Mouse (Mus musculus): Measurements from ENCODE around the gene Plvap. TPM values are rescaled to one million over a fixed set of nuclear protein-coding genes. Genes with fewer than 3 reads are reported as not detected.

The Plvap gene
- polyA plus RNA-seq, 1 experiment from 2014 or later, result 165 TPM

Other genes with a start within 250 kb of the Plvap start
- gene Myo9b, start 239.0 kb downstream of the Plvap start, polyA plus RNA-seq (2015; fragmentation: Nextera tagmentation; extraction: Ambion mirVana), result 21.2 and 23.6 TPM in 2 replicates
- gene Haus8, start 238.8 kb downstream of the Plvap start, polyA plus RNA-seq (2015; fragmentation: Nextera tagmentation; extraction: Ambion mirVana), result 58.6 and 62.1 TPM in 2 replicates
- gene Use1, start 144.9 kb downstream of the Plvap start, polyA plus RNA-seq (2015; fragmentation: Nextera tagmentation; extraction: Ambion mirVana), result 109 and 111 TPM in 2 replicates
- gene Ocel1, start 140.5 kb downstream of the Plvap start, polyA plus RNA-seq (2015; fragmentation: Nextera tagmentation; extraction: Ambion mirVana), result 6.1 TPM in 2 replicates
- 65.4 and 82.9 TPM in 2 replicates for gene Nr2f6, start 129.8 kb downstream of the Plvap start, polyA plus RNA-seq (2015; fragmentation: Nextera tagmentation; extraction: Ambion mirVana)
- gene Ushbp1, start 116.0 kb downstream of the Plvap start, polyA plus RNA-seq (2015; fragmentation: Nextera tagmentation; extraction: Ambion mirVana), result 29.8 and 31.2 TPM in 2 replicates
- gene Babam1, start 114.9 kb downstream of the Plvap start, polyA plus RNA-seq (2015; fragmentation: Nextera tagmentation; extraction: Ambion mirVana), result 116 and 120 TPM in 2 replicates
- gene Ankle1, start 105.7 kb downstream of the Plvap start, polyA plus RNA-seq (2015; fragmentation: Nextera tagmentation; extraction: Ambion mirVana), result 47.4 and 58.3 TPM in 2 replicates
- gene Abhd8, start 48.1 kb downstream of the Plvap start, polyA plus RNA-seq (2015; fragmentation: Nextera tagmentation; extraction: Ambion mirVana), result 41.9 and 46.6 TPM in 2 replicates
- gene Mrpl34, start 46.8 kb downstream of the Plvap start, polyA plus RNA-seq (2015; fragmentation: Nextera tagmentation; extraction: Ambion mirVana), result 170 and 178 TPM in 2 replicates
- 110 and 115 TPM in 2 replicates for gene Dda1, start 42.6 kb downstream of the Plvap start, polyA plus RNA-seq (2015; fragmentation: Nextera tagmentation; extraction: Ambion mirVana)
- 0.81 and 1.0 TPM in 2 replicates for gene Ano8, start 25.8 kb downstream of the Plvap start, polyA plus RNA-seq (2015; fragmentation: Nextera tagmentation; extraction: Ambion mirVana)
- gene Gtpbp3, start 23.6 kb downstream of the Plvap start, polyA plus RNA-seq (2015; fragmentation: Nextera tagmentation; extraction: Ambion mirVana), result 22.2 and 22.5 TPM in 2 replicates
- gene Ccdc194, start 14.0 kb upstream of the Plvap start, polyA plus RNA-seq (2015; fragmentation: Nextera tagmentation; extraction: Ambion mirVana), result 0.15 and 0.61 TPM in 2 replicates
- 53.6 and 55.6 TPM in 2 replicates for gene Bst2, start 25.7 kb upstream of the Plvap start, polyA plus RNA-seq (2015; fragmentation: Nextera tagmentation; extraction: Ambion mirVana)
- gene Mvb12a, start 31.2 kb upstream of the Plvap start, polyA plus RNA-seq (2015; fragmentation: Nextera tagmentation; extraction: Ambion mirVana), result 114 and 118 TPM in 2 replicates
- 16.3 and 16.7 TPM in 2 replicates for gene Tmem221, start 47.1 kb upstream of the Plvap start, polyA plus RNA-seq (2015; fragmentation: Nextera tagmentation; extraction: Ambion mirVana)
- 0.24 and 0.31 TPM in 2 replicates for gene Nxnl1, start 54.8 kb upstream of the Plvap start, polyA plus RNA-seq (2015; fragmentation: Nextera tagmentation; extraction: Ambion mirVana)
- gene Slc27a1, start 57.1 kb upstream of the Plvap start, polyA plus RNA-seq (2015; fragmentation: Nextera tagmentation; extraction: Ambion mirVana), result 49.8 and 56.2 TPM in 2 replicates
- gene Pgls, start 80.4 kb upstream of the Plvap start, polyA plus RNA-seq (2015; fragmentation: Nextera tagmentation; extraction: Ambion mirVana), result 244 and 252 TPM in 2 replicates
- 4.6 and 5.3 TPM in 2 replicates for gene Fam129c, start 85.9 kb upstream of the Plvap start, polyA plus RNA-seq (2015; fragmentation: Nextera tagmentation; extraction: Ambion mirVana)
- 77.6 and 78.5 TPM in 2 replicates for gene Colgalt1, start 99.2 kb upstream of the Plvap start, polyA plus RNA-seq (2015; fragmentation: Nextera tagmentation; extraction: Ambion mirVana)
- gene Unc13a, start 160.0 kb upstream of the Plvap start, polyA plus RNA-seq (2015; fragmentation: Nextera tagmentation; extraction: Ambion mirVana), result 0.55 and 0.94 TPM in 2 replicates
- 6.6 and 7.5 TPM in 2 replicates for gene Jak3, start 164.5 kb upstream of the Plvap start, polyA plus RNA-seq (2015; fragmentation: Nextera tagmentation; extraction: Ambion mirVana)
- gene Insl3, start 177.5 kb upstream of the Plvap start, polyA plus RNA-seq (2015; fragmentation: Nextera tagmentation; extraction: Ambion mirVana), result 1.3 and 7.7 TPM in 2 replicates
- gene B3gnt3, start 190.0 kb upstream of the Plvap start, polyA plus RNA-seq (2015; fragmentation: Nextera tagmentation; extraction: Ambion mirVana), result 3.3 and 4.2 TPM in 2 replicates
- 8.6 and 8.7 TPM in 2 replicates for gene Fcho1, start 214.0 kb upstream of the Plvap start, polyA plus RNA-seq (2015; fragmentation: Nextera tagmentation; extraction: Ambion mirVana)

All from kidney, embryonic 16.5 days (tissue).